Mouse (Mus musculus) intestine, postnatal 0 days (tissue): Measurements from ENCODE around the gene Olfr829. TPM values are rescaled to one million over a fixed set of nuclear protein-coding genes. Genes with fewer than 3 reads are reported as not detected.
"Not testable (repeated sequence)": the region's sequence is repeated elsewhere in the genome, so short reads cannot be mapped to it uniquely, and the experiment has no call there.

ENCODE experiments used
- ATAC-seq: fragments of 200-750 bp; cut with Nextera tagmentation; 2 replicates; pipeline ENCODE4 v1.8.0; 2017; ENCODE audit warnings: mild to moderate bottlenecking, moderate TSS enrichment, moderate library complexity
- H3K27ac ChIP-seq: fragments of 300-500 bp; sonication (generic); 2 replicates; pipeline ENCODE4 v1.5.1; 2014; ENCODE audit warnings: mild to moderate bottlenecking, low read depth, low read length, moderate library complexity
- H3K27me3 ChIP-seq: fragments of 300-500 bp; sonication (generic); replicated peaks from 2 replicates; pipeline ENCODE4 v1.6.1; 2014; ENCODE audit warnings: low read length, mixed read lengths; ENCODE audit not compliant: control insufficient read depth, insufficient read depth
- H3K36me3 ChIP-seq: fragments of 300-500 bp; sonication (generic); 2 replicates; pipeline ENCODE4 v1.6.1; 2014; ENCODE audit warnings: mild to moderate bottlenecking, moderate library complexity; ENCODE audit not compliant: control insufficient read depth, insufficient read depth
- H3K4me1 ChIP-seq: fragments of 300-500 bp; sonication (generic); replicated peaks from 2 replicates; pipeline ENCODE4 v1.6.1; 2014; ENCODE audit warnings: antibody characterized with exemption, low read length, mixed read lengths; ENCODE audit not compliant: control insufficient read depth, insufficient read depth
- H3K4me2 ChIP-seq: fragments of 300-500 bp; sonication (generic); replicated peaks from 2 replicates; pipeline ENCODE4 v1.6.1; 2014; ENCODE audit warnings: low read depth, mild to moderate bottlenecking, moderate library complexity
- H3K4me3 ChIP-seq: fragments of 300-500 bp; sonication (generic); 2 replicates; pipeline ENCODE4 v1.5.1; 2014; ENCODE audit warnings: low read depth, low read length
- H3K9ac ChIP-seq: fragments of 300-500 bp; sonication (generic); 2 replicates; pipeline ENCODE4 v1.6.1; 2014; ENCODE audit warnings: mild to moderate bottlenecking, low read depth, low read length
- H3K9me3 ChIP-seq: fragments of 300-500 bp; sonication (generic); 2 replicates; pipeline ENCODE4 v1.6.1; 2016; ENCODE audit warnings: mixed run types; ENCODE audit not compliant: control insufficient read depth
- CTCF ChIP-seq: sonication (generic); IDR thresholded peaks from 2 replicates; pipeline ENCODE4 v1.5.1; 2016; ENCODE audit warnings: low read depth, mild to moderate bottlenecking, control low read depth, antibody characterized with exemption, moderate library complexity
- WGBS: fragments of 180-500 bp; shearing (Covaris S2); extraction: QIAGEN DNeasy Blood & Tissue Kit; methylation state at CpG from one replicate; pipeline ENCODE4 v1.1.7; 2014; 5-methylcytosine and 5-hydroxymethylcytosine counted together
- polyA plus RNA-seq: library from polyadenylated mRNA; unstranded; fragments of >200 nt; fragmentation: Nextera tagmentation; extraction: Ambion mirVana; gene quantifications from 2 replicates; pipeline ENCODE4 v1.2.1, GENCODE M21; 2015

Olfr829 gene
- polyA plus RNA-seq, result not detected in 2 replicates

- Histone ChIP-seq H3K9ac (no peak within 1 kb of the TSS), H3K4me2 (no peak within 1 kb of the TSS), H3K27ac (no peak within 1 kb of the TSS), H3K36me3 (no peaks in the 10 kb centered on the region), H3K27me3 (no peaks in the 10 kb centered on the region), H3K4me3 (no peak within 1 kb of the TSS), H3K4me1 (no peaks in the 10 kb centered on the region), H3K9me3 (no peaks in the 10 kb centered on the region)
- WGBS, result 80% methylated on average over 1 of the region's 1 CpGs
- ATAC-seq, result no peak
- TF ChIP-seq CTCF, result no peak
These were observed at the start of gene Olfr829 for GRCm38 (mm10) chr9:18854633-18855032. Gene Olfr829 (plus strand): TSS chr9:18854933.

DNA sequence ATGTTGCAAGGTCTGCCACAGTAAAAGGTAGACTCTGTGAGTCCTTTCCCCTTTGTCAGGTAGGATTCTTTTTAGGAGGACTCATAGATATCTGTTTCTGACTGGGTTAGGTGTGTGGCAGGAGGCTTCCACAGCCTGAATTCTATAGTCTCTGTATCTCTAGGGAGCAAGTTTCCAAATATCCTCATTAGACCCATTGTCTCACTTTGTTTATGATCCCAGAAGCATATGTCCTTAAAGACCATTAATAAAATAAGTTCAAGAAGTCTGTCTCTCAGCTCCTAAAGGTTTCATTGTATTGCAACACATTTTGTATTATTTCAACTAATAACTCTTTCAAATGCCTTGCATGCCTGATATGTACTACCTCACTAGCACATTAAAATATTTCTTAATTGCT, 35.3 kb upstream of the Olfr829 start, which contains the start of gene Olfr828:
Olfr828 (minus strand) TSS at position 101 of the 400 bp plus-strand sequence.
- Histone ChIP-seq H3K9me3 (no peaks in the 10 kb centered on the region), H3K4me3 (no peak within 1 kb of the TSS), H3K36me3 (no peaks in the 10 kb centered on the region), H3K4me1 (no peaks in the 10 kb centered on the region), H3K9ac (no peak within 1 kb of the TSS), H3K27me3 (no peaks in the 10 kb centered on the region), H3K4me2 (no peak within 1 kb of the TSS), H3K27ac (no peak within 1 kb of the TSS)
- ATAC-seq, result no peak
- TF ChIP-seq CTCF, result no peak

GRCm38 (mm10) chr9:18874393-18874792, 19.7 kb downstream of the Olfr829 start, which contains the start of gene Olfr830:
Gene Olfr830 (plus strand): TSS chr9:18874693.
- TF ChIP-seq CTCF, result no peak
- no peaks in the 10 kb centered on the region for H3K9me3 ChIP-seq
- no peaks in the 10 kb centered on the region for H3K27me3 ChIP-seq
- H3K9ac ChIP-seq, result no peak within 1 kb of the TSS
- no peaks in the 10 kb centered on the region for H3K4me1 ChIP-seq
- no peak within 1 kb of the TSS for H3K27ac ChIP-seq
- no peak within 1 kb of the TSS for H3K4me3 ChIP-seq
- H3K4me2 ChIP-seq, result no peak within 1 kb of the TSS
- no peaks in the 10 kb centered on the region for H3K36me3 ChIP-seq
- no peak for ATAC-seq

GRCm38 (mm10) chr9:18907699-18908098, 53.0 kb downstream of the Olfr829 start:
- 69% methylated on average over 2 of the region's 2 CpGs for WGBS
- ATAC-seq, H3K9me3 ChIP-seq, H3K27ac ChIP-seq, H3K36me3 ChIP-seq, H3K27me3 ChIP-seq, H3K9ac ChIP-seq, H3K4me1 ChIP-seq, H3K4me2 ChIP-seq, H3K4me3 ChIP-seq: not testable (repeated sequence)

Other genes starting within 250 kb of the Olfr829 start
- gene Muc16, start 180.4 kb upstream of the Olfr829 start, polyA plus RNA-seq, result 1.3 TPM in 2 replicates
- not detected in 2 replicates for gene Olfr24, start 90.9 kb upstream of the Olfr829 start, polyA plus RNA-seq
- not detected in 2 replicates for gene Olfr828, start 35.4 kb upstream of the Olfr829 start, polyA plus RNA-seq
- gene Olfr830, start 19.8 kb downstream of the Olfr829 start, polyA plus RNA-seq, result not detected in 2 replicates
- not detected in 2 replicates for gene Olfr832, start 82.2 kb downstream of the Olfr829 start, polyA plus RNA-seq
- gene Olfr834, start 133.1 kb downstream of the Olfr829 start, polyA plus RNA-seq, result not detected in 2 replicates
- gene Olfr835, start 177.8 kb downstream of the Olfr829 start, polyA plus RNA-seq, result not detected in 2 replicates